Mouse (Mus musculus) urinary bladder, adult 18-20 months (tissue): ENCODE data around the gene Ispd.

ENCODE experiments used
- DNase-seq, 2 experiments: peaks; one replicate each; pipeline ENCODE4 v3.0.0; 2022; ENCODE audit warnings: low spot score in 2 of 2, mixed read lengths in 2 of 2

Ispd gene

DNA sequence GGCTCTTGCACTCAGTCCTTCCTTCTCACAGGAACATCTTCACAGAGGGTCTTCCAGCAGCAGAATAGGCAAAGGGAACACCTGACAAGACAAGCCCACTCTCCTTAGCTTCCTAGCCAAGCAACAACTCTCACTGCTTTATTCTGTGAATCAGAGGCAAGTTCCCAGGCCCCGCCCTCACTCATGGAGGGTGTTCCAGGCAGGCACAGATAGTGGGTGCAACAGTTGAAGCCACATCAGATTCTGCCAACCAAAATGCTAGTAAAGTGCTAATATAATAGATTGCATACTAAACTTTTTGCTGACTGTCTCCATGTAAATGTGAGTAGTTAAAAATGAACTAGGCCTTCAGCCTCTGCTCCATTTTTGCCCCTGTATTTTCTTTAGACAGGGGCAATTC, 173.4 kb downstream of the Ispd start:
- DNase-seq: no peak

DNA sequence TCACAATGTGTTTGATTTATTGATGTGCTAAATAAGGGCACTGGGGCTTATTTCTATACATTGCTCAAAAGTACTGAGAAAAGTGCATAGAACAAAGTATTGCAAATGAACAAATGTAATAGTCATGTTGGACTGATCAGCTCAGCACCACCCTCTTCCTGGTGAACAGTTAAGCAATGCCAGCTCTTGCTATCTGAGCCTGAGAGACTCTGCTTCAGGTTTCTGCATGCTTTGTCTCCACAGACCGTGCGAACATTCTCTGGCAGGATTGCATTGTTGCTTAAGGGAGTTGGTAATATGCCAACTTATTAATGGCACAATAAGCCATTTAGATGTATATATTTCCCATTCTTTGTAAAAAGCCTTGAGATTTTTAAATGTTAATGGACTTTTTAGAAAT, 182.9 kb downstream of the Ispd start:
- no peak for DNase-seq

DNA sequence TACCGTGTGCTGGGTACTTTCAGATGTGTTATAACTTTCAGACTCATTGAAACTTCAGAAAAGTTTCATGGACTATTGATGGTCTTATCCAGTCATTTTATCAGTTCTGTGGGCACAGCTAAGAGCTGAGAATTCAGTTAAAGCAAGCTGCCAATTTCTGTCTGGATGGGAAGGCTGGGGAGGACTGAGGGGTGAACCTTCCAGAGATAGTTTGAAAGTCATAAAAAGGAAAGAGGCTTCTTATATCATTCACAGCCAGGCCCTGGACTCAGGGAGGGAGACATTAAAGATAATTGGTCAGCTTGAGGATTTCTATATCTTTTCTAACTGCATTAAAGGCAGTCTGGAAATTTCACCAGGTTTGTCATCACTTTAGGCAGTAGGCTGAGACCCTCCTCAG, 185.7 kb downstream of the Ispd start:
- DNase-seq: no peak

DNA sequence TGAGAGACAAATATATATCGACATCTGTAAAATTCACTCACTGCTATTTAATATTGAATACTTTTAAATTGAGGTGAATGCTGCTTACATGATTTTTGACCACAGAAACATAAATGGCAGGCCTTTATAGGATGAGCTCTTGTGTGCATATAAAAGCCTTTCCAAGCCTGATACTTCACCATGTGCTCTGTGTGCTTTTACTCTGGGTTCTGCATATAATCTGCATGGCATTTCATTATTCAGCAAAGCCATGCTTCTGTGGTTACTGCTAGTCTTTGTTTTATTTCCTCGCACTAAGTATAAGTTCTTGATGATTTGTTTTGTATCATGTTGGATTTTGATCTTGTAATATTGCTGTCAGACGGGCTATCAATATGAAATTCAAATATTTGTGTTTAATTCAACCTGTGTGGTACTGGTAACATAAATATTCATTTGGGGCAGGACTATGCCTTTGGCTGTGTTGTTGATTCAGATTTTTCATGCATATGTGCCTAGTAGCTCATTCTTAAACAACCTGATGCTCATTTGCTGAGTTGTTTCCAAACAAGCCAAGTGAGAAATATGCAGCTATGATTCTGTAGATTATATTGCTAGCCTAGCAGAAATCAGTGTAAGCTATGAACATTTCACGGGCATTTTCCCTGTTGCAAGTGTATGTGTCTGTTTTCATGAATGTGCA, 189.3 kb downstream of the Ispd start:
- DNase-seq: no peak

DNA sequence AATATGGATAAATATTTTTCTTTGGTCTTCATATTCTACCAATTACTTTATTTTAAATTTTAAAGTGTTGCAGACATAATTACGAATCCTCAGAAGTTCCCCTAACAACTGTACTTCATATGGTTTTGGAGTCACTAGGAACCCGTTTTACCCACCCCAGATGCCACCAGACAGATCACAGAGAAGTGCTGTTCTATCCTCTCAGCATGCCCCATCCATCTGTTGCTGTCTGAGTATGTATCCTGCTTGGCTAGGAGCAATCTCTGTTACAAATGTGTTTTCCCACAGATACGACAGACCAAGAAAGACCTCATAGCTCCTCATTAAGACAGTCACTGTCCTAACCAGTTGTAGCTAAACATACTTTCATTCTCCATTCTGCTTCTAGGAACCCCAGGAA, 203.6 kb downstream of the Ispd start:
- no peak for DNase-seq

DNA sequence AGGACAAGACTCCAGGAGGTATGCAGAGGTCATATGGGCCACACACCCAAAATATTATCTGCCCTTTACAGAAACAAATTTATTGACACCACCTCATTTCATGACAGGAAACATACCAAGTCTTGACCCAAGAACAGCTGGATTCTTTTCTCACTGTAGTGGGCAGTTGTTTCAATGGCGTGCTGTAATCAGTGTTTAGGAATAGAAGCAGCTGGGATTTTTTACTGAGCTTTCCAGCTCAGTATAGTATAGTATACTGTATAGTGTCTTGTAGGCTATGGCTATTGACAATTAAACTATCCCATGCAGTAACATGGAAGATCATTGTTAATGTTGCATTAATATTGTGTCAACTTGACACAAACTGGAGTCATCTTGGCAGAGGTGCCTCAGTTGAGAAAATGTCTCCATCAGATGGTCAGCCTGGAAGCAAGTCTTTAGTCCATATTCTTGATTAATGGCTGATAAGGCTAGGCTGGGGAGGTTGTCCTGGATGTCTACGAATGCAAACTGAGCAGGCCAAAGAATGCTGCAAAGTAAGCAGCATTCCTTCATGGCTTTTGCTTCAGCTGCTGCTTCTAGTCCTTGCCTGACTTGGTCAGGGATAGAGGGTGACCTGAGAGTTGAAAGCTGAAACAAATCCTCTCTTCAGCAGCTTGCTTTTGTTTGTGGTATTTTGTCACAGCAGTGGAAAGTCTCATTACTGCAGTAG, 216.4 kb downstream of the Ispd start:
- no peak for DNase-seq

DNA sequence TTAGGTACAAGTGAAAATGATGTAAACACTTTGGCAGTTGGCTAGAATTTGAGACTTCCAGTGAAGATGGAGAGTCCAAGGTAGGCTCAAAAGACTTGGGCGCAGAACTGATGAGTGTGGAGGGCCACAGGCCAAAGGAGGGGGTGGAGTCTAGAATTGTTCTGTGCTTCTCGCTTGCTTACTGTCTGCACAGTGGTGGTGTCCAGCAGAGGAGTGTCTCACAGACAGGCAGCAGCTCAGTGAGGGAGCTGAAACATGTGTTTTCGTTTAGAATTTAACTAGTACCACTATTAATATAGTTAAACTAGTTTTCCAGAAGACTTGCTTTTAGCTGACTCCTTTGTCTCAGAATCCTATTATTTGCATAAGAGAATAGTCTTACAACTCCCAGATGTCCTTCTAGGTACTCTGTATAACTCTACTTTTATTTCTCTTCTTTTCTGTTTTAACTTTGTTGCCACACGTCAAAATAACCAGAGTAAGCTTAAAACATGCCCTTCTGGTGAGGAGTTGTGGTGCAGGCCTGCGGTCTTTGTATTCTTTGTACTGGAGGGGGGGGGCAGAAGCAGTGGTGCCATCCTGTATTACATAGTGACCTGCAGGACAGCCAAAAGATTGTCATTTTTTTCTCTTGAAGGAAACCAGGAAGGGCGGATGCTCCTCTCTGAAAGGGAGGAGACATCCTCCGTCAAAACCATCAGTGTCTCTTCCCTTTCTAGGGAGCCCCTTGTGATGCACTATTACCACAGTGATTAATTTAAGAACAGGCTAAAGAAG, 240.9 kb downstream of the Ispd start:
- no peak for DNase-seq

DNA sequence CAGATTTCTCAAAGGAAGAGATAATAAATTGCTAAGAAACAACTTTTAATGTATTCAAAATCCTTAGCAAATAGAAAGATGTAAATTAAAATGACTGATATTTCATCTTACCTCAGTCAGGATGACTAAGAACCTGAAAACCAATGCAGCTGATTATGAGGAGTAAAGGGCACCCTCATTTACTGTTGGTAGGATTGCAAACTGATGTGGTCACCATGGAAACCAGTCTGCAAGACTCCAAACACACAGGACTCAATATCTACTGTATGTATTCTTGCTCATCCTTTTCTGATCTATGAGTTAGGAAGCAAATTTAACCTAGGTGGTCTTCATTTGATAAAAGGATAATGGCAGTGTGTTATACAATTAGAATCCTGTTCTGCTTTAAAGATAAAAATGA, 246.0 kb downstream of the Ispd start:
- no peak for DNase-seq

DNA sequence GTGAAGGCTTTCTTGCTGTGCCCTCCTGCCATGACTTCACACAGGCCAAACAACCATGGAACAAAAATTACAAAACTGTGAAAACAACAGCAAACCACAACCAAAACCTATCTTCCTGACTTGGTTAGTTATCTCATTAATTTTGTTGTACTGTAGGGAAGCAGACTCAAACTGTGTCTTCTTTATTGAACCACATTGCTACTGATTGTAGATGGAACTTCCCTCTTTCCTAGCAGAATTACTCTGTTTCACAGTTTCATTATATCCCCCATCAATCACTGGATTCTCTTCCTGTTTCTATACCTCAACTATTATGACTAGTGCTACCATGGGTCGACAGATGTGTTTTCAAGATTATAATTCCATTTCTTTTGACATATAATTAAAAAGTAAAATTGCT, 251.2 kb downstream of the Ispd start:
- DNase-seq: no peak

DNA sequence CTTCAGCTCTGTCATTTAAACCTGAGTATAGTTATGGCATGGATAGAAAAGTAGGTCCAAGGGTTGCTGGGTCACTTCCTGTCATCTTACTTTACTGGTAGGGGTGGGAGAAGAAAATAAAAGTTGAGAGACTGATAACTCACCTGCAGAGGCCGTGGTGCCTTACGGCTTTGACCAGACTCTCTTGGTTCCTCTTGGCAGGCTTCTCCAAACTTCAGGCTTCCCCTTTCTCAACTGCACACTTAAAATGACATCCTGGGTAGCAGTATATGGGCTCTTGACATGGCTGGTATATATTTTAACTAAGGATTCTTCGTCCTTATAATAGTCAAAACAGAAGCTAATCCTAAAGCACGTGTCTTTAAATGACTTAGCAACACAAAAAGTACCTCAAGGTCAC, 266.3 kb downstream of the Ispd start:
- no peak for DNase-seq

DNA sequence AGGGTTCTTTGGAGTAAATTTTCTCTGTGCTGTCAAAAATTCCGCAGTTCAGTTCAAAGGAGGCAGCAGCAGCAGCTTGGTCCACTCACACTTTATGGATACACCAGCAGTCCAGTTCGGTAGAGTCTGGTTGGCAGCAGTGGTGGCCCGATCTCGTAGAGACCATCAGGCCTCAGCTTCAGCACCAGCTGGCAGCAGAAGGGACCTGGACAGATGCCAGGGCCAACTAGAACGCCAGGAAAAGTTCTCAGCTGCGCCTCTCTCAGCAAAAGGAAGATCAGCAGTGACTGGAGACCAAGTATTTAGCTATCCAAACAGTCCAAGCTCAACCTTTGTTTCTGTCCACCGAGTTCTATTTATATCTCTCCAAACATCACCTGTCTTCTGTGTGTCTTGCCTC, 281.2 kb downstream of the Ispd start:
- DNase-seq: no peak

DNA sequence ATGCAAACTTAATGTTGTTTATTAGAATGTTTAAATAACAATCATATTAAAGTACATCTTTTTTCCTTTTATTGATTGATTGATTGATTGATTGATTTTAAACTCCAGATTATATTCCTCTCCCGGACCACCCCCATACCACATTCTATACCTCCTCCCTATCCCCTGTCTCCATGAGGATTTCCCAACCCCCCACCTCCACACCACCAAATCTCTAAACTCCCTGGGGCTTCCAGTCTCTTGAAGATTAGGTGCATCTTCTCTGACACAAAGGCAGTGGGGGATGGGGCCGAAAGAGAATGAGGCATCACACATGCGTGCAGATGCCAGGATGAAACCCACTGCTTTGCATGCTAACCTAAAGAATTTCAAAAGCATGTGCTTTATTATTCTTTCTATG, 283.5 kb downstream of the Ispd start:
- DNase-seq: no peak

DNA sequence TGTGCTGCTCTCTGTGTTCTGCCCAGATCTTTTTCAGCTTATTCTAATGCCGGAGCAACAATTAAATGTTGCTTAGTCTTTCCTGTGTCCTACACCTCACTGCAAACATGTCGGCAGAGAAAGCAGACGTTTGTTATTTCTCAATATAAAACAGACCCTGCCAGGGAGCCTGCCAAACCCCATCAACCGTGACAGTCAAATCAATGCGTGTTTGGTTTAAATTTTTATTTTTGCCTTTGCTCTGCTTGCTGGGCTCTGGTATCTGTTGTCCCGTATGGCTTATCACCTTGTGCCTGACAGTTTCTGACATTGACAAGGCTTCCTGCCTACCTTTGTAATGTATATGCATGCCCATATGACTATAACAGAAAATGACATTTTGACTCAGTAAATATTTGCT, 285.5 kb downstream of the Ispd start:
- no peak for DNase-seq

DNA sequence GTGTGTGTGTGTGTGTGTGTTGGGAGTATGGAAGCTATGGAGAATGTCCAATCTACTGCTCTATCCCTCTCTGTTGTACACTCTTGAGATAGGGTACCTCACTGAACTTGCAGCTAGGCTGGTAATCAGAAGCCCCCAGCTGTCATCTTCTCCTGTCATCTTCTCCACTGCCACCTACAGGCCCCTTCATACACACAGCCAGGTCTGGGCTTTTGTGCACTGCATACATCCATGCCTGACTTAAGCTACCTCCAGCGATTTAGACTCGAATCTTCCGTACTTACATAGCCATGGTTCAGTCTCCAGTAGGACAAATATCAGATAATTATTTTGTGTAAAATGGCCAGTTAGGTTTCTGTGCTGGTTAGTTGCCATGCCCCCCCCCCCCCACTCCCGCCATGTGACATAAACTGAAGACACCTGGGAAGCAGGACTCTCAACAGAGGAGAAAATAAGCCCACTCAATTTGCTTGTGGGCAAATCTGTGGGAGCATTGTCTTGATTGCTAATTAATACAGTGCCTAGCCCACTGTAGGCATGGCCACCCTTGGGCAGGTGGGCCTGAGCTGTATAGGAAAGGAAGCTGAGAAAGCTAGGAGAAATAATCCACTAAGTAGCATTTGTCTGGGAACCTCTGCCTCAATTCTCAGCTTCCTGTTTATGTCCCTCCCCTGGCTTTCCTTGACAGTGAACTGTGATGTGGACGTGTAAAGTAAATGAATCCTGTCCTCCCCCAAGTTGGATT, 289.1 kb downstream of the Ispd start:
- DNase-seq: no peak

DNA sequence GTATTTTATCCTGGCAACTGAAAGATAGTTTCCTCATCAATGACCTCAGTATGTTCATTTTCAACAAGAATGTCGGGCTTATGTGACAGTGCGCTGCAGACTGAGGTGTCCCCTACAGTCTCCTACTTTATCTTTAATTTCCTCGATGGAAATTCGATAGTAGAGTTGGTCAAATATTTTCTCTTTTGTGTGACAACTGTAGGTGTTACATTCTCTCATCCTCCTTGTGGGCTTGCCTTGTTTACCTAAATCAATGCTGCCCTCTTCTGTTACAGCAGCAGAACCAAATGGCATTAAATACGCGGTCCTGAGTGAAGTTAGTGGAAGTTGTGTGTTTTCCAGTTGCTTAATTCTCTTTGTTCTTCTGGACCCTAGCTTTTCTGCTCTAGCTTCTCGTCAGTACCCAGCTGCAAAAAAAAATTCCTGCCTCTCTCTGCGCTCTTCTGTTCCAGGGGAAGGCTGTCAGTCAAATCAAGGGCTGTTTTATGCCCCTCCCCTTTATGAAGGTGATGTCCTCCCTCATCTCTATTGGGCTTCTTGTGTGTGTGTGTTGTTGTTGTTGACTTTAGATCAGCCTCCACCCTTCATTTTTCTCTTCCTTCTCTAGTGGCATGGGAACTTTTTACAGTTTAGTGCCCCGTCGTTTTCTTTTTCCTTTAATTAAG, 289.8 kb downstream of the Ispd start:
- DNase-seq: no peak

DNA sequence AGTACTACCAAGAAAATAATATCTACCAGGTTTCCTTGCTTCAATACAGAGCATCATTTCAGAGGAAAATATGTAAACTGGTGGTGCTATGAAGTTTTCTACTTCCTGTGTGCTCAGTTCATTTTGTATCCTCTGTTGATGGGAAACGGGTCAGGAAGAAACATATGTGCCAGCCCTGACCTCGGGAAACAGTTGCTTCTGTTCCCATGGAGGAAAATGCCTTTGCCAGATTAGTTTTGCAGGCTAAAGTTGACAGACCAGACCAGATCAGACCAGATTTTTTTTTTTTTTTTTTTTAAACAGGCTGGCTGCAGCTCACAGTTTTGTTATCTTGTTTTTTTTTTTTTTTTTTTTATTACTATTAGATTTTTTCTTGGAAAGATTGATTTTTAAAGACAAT, 293.2 kb downstream of the Ispd start:
- no peak for DNase-seq

DNA sequence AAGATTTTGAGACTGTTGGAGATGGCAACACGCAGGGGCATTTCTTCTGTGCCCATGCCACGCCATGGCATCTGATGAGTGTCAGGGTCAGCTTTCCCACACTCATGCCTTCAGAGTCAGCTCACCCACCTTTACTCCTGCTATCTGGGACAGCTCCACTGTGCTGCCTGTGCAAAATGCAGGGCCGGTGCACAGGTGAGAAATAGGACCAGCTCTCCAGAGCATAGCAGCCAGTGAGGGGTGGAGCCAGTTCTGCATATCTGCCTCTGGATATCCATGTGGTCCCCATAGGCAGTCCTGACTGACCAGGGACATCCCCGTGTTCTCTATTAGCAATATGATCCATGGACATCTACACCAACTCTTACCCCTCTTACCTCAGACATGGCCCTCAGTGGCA, 297.0 kb downstream of the Ispd start:
- no peak for DNase-seq

DNA sequence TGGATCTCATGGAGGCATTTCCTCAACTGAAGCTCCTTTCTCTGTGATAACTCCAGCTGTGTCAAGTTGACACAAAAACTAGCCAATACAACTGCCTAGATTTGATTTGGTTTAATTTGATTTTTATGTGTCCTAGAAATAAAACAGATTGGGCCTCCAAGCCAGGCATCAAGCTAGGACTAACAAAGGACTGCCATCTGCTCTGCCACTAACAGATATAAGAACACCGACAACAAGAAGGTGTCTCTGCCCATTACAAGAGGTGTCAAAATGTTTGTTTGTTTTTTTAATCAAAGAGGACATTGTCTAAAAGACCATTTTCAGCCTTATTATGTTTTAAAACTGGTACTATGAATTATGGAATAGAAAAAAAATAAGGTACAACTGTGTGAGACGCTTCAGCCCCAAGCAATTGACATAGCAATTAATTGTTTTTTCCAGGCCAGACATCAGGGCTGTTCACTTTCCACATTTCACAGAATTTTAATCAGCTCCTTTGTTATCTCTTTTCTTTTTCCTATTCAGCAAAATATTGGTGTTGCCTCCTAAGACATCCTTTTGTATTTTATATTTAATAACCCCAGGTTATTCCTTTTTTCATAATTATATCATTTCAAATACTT, 299.7 kb downstream of the Ispd start:
- no peak for DNase-seq

DNA sequence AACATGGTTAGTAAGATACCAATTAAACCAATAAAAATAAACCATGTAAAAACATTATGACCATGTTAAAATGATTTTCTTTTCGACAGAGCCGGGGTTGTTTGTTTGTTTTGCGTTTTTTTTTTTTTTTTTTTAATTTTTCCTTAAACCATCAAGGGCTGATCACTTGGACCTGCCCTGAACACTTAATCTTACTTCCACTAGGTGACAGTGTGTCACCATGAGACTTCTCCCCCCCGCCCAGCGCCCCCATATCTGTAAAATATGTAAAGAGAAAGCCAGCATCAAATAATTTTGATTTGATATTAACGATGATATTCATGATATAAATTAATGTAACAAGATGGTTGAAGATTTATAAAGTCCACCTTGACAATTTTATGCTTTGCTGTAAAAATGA, 300.5 kb downstream of the Ispd start:
- DNase-seq: no peak

DNA sequence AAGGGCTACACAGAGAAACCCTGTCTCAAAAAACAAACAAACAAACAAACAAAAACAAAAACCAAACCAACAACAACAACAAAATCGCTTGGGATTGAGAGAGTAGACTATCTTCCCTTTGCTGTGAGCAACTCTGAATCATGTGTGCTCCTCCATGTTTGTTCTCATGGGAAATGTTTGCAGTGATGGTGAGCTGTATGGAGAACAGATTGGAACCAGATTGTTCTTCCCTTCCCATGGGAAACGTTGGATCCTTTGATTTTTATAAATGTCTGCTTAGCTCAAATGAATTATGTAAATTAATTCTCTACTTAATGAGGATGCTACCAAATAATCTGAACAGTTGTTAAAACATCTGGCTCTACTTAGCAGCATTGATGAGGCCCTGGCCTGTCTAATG, 312.8 kb downstream of the Ispd start:
- DNase-seq: no peak

DNA sequence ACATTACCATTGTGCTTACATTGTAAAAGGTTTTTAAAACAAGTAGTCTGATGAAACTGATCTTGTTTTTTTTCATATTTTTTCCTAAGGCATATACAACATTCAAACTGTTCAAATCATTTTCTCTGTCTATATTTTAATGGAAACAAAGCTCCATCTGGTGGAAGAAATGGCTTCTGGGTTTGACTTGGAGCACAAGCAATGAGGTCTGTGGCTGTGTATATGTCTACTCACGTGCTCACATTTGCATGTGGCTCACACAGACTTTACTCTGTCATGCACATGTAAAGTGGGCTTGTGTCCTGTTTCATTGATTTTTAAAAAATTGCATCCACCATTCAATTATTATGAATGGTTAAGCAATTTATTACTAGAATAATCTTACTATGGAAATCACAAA, 323.1 kb downstream of the Ispd start:
- no peak for DNase-seq
